Mouse (Mus musculus) gastrocnemius, adult 8-10 months (tissue): ENCODE results near the gene Vps51. TPM values are rescaled to one million over a fixed set of nuclear protein-coding genes. Genes with fewer than 3 reads are reported as not detected.

ENCODE experiments used
- DNase-seq, 2 experiments: peaks; one replicate each; pipeline ENCODE4 v3.0.0; 2022; ENCODE audit warnings: low spot score in 2 of 2
- total RNA-seq, 4 experiments: library from RNA; stranded (reverse); gene quantifications; 2 replicates each; pipeline ENCODE4 v1.2.4; 2022

The Vps51 gene
- total RNA-seq, result 10 to 100 TPM; 17.0 to 23.5 (median 20.4) TPM

- peak; percentile 72 to 74 for DNase-seq
These were observed at the start of gene Vps51 for GRCm38 (mm10) chr19:6076564-6077393. TSS of gene Vps51 (minus strand) at chr19:6077231.

- no peak for DNase-seq
These were observed 49.3 kb upstream of the Vps51 start for GRCm38 (mm10) chr19:6126289-6126688.

- DNase-seq, result no peak
These were observed 47.9 kb upstream of the Vps51 start for GRCm38 (mm10) chr19:6124898-6125297.

- no peak for DNase-seq
These were observed 46.3 kb upstream of the Vps51 start for GRCm38 (mm10) chr19:6123330-6123729.

- DNase-seq, result no peak
These were observed 44.7 kb upstream of the Vps51 start for GRCm38 (mm10) chr19:6121761-6122160.

GRCm38 (mm10) chr19:6118677-6119185, 41.7 kb upstream of the Vps51 start:
- DNase-seq, result no peak

GRCm38 (mm10) chr19:6117986-6118676, 41.1 kb upstream of the Vps51 start, which contains the start of gene Sac3d1:
TSS of gene Sac3d1 (minus strand) at chr19:6118650.
- DNase-seq, result peak; percentile 76 to 79

GRCm38 (mm10) chr19:6117346-6117985, 40.4 kb upstream of the Vps51 start:
- DNase-seq, result no peak

- no peak for DNase-seq
These were observed 39.3 kb upstream of the Vps51 start for GRCm38 (mm10) chr19:6116113-6116850.

- DNase-seq, result no peak
These were observed 36.1 kb upstream of the Vps51 start for GRCm38 (mm10) chr19:6113116-6113515.

- DNase-seq, result no peak
These were observed 28.6 kb upstream of the Vps51 start, which contains the start of gene Naaladl1 for GRCm38 (mm10) chr19:6105586-6105985. TSS of gene Naaladl1 (plus strand) at chr19:6105782.

- DNase-seq, result no peak
These were observed 27.4 kb upstream of the Vps51 start for GRCm38 (mm10) chr19:6104476-6104875.

- no peak for DNase-seq
These were observed 25.3 kb upstream of the Vps51 start for GRCm38 (mm10) chr19:6102169-6102853.

- no peak for DNase-seq
These were observed 24.2 kb upstream of the Vps51 start for GRCm38 (mm10) chr19:6101186-6101585.

- no peak for DNase-seq
These were observed 20.8 kb upstream of the Vps51 start for GRCm38 (mm10) chr19:6097847-6098246.

GRCm38 (mm10) chr19:6094119-6094518, 17.1 kb upstream of the Vps51 start, which contains the start of gene AC131692.1:
TSS of gene AC131692.1 (plus strand) at chr19:6094419.
- no peak for DNase-seq

GRCm38 (mm10) chr19:6088841-6089240, 11.8 kb upstream of the Vps51 start:
- DNase-seq, result no peak

- DNase-seq, result no peak
These were observed 8.4 kb upstream of the Vps51 start for GRCm38 (mm10) chr19:6085417-6085879.

GRCm38 (mm10) chr19:6084478-6085248, 7.6 kb upstream of the Vps51 start, which contains the start of the genes Zfpl1 and Cdca5:
TSS of gene Zfpl1 (minus strand) at chr19:6084956.
TSS of gene Cdca5 (plus strand) at chr19:6084983.
- DNase-seq, result peak; percentile 96 to 97
